Mouse (Mus musculus) cerebellum, postnatal 25 days (tissue): ENCODE results near the gene Sall1.

Source experiments
- DNase-seq, 2 experiments: peaks; one replicate each; pipeline ENCODE4 v3.0.0; 2021; ENCODE audit warnings: mixed read lengths in 2 of 2

The Sall1 gene

GRCm38 (mm10) chr8:89043940-89044339 is at the start of gene Sall1:
Sall1 (minus strand) TSS chr8:89044162.
- DNase-seq: no peak

GRCm38 (mm10) chr8:89089916-89090315 is 46.0 kb upstream of the Sall1 start:
- no peak for DNase-seq

GRCm38 (mm10) chr8:89079147-89079546 is 35.2 kb upstream of the Sall1 start:
- DNase-seq: no peak

GRCm38 (mm10) chr8:89072968-89073382 is 29.0 kb upstream of the Sall1 start:
- no peak for DNase-seq

GRCm38 (mm10) chr8:89067499-89067898 is 23.5 kb upstream of the Sall1 start:
- DNase-seq: no peak

- DNase-seq: no peak
Measured at GRCm38 (mm10) chr8:89064042-89064441, 20.1 kb upstream of the Sall1 start.

- DNase-seq: no peak
Measured at GRCm38 (mm10) chr8:89063366-89064040, 19.5 kb upstream of the Sall1 start.

GRCm38 (mm10) chr8:89060717-89061116 is 16.8 kb upstream of the Sall1 start:
- no peak for DNase-seq

GRCm38 (mm10) chr8:89059507-89059906 is 15.5 kb upstream of the Sall1 start:
- DNase-seq: no peak

- no peak for DNase-seq
Measured at GRCm38 (mm10) chr8:89052880-89053279, 8.9 kb upstream of the Sall1 start.

- DNase-seq: no peak
Measured at GRCm38 (mm10) chr8:89046639-89047348, 2.8 kb upstream of the Sall1 start.

- no peak for DNase-seq
Measured at GRCm38 (mm10) chr8:89046226-89046625, 2.3 kb upstream of the Sall1 start.

- no peak for DNase-seq
Measured at GRCm38 (mm10) chr8:89045726-89046125, 1.8 kb upstream of the Sall1 start.

GRCm38 (mm10) chr8:89045218-89045601 is 1.2 kb upstream of the Sall1 start:
- no peak for DNase-seq

GRCm38 (mm10) chr8:89044511-89045217 is 702 bp upstream of the Sall1 start:
- DNase-seq: no peak

- DNase-seq: peak in 1 of 2 experiments; percentile 46
Measured at GRCm38 (mm10) chr8:89043371-89043841, 556 bp downstream of the Sall1 start.

- peak; percentile 31 to 51 for DNase-seq
Measured at GRCm38 (mm10) chr8:89042560-89043370, 1.2 kb downstream of the Sall1 start.

GRCm38 (mm10) chr8:89042118-89042460 is 1.9 kb downstream of the Sall1 start:
- DNase-seq: peak in 1 of 2 experiments; percentile 27

- no peak for DNase-seq
Measured at GRCm38 (mm10) chr8:89041421-89042117, 2.4 kb downstream of the Sall1 start.

- no peak for DNase-seq
Measured at GRCm38 (mm10) chr8:89040751-89041420, 3.1 kb downstream of the Sall1 start.

- no peak for DNase-seq
Measured at GRCm38 (mm10) chr8:89039890-89040289, 4.1 kb downstream of the Sall1 start.

- DNase-seq: no peak
Measured at GRCm38 (mm10) chr8:89038920-89039319, 5.0 kb downstream of the Sall1 start.
